Mouse (Mus musculus): ENCODE measurements around the gene Src. TPM values are rescaled to one million over a fixed set of nuclear protein-coding genes. Genes with fewer than 3 reads are reported as not detected.

The Src gene
- polyA plus RNA-seq, 1 experiment, result 82.0 TPM

DNA sequence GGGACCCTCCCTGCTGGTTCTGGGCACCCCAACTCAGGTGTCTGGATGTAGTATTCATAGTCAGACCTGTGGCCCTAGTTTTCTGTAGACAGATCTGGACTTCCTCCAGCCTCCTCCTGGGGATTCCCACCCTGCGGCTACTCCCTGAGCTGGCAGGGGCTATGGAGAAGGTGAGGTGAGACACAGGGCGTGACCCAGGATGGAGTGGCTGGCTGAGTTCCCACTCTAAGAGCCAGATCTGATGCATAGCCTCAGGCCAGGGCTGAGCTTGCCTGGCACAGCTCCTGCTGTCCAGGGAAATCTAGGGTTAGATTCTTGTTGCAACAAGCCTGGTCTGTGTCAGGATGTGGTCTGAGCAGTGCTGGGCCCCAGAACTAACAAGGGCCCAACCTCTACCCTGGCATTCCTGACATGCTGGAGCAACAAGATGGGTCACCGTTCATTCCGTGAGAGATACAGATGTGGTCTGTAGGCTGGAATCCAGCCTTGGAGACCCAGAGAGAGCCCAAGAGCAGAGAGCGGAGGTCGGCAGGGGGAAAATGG is 7.0 kb upstream of the Src start:
- no peak for DNase-seq (ENCODE audit: extremely low spot score in 1 of 2, low spot score in 1 of 2)

- DNase-seq (ENCODE audit: extremely low spot score in 1 of 2, low spot score in 1 of 2), result no peak
Measured at GRCm38 (mm10) chr2:157412497-157412896, 5.7 kb upstream of the Src start.

DNA sequence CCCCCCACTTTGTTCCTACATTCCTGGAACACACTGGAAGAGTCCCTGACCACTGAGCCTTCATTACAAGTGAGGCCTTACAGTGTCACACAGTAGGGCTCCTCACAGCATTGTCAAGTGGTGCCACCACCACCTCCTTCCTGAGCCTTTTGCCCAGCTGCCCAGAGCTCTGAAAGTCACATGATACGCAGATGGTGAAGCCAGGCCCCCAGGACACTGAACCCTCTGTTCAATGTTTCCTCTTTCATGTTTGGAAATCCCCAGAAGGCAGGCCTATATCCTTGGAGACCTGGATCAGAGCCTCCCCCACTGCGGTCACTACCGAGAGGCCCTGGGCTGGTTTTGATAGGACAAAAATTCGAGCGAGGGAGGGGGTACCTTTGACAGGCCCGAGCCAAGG is 1.0 kb upstream of the Src start:
- no peak for DNase-seq (ENCODE audit: extremely low spot score in 1 of 2, low spot score in 1 of 2)

- no peak for DNase-seq (ENCODE audit: extremely low spot score in 1 of 2, low spot score in 1 of 2)
Measured at GRCm38 (mm10) chr2:157418609-157419071, 396 bp downstream of the Src start.

- no peak for DNase-seq (ENCODE audit: extremely low spot score in 1 of 2, low spot score in 1 of 2)
Measured at GRCm38 (mm10) chr2:157419506-157419905, 1.3 kb downstream of the Src start.

- DNase-seq (ENCODE audit: extremely low spot score in 1 of 2, low spot score in 1 of 2), result no peak
Measured at GRCm38 (mm10) chr2:157420404-157420803, 2.2 kb downstream of the Src start.

- DNase-seq (ENCODE audit: extremely low spot score in 1 of 2, low spot score in 1 of 2), result no peak
Measured at GRCm38 (mm10) chr2:157422062-157422655, 3.9 kb downstream of the Src start.

DNA sequence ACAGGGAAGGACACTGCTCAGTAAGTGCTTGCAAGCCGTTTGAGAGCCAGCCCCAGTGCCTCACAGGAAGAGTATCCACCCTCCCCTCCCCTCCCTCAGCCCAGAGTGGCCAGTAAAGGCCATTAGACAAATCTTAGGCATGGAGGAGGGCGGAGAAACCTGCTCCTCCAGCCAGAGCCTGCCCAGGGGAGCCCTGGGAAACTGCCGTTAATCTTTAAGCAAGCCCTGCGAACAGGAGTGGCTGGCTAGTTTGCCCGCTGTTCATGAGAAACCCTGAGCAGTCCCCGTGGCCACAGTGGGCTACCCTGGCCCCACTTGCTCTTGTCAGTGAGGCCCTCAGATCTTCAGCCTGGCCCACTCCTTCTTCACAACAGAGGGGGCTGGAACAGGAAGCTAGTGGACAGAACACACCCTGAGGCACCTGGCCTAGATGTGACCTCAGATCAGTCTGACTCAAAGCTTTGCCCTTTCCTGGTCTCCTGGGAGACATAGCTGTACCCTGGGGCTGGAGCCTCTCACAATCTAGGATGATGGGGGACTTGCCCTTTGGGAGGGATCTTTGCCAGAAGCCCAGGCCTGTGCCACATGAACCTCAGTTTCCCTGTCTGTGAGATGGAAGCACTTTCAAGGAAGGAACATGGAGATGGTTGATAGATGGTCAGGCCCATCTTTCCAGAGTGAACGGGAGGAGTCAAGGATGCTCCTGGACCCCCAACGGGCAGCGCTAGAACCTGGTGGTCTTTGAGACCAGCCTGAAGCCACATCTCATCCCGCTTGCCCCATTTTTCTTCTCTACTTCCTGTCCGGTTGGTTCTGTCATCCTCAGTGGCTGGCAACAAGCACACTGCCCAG is 4.8 kb downstream of the Src start:
- no peak for DNase-seq (ENCODE audit: extremely low spot score in 1 of 2, low spot score in 1 of 2)

- no peak for DNase-seq (ENCODE audit: extremely low spot score in 1 of 2, low spot score in 1 of 2)
Measured at GRCm38 (mm10) chr2:157423706-157424125, 5.5 kb downstream of the Src start.

DNA sequence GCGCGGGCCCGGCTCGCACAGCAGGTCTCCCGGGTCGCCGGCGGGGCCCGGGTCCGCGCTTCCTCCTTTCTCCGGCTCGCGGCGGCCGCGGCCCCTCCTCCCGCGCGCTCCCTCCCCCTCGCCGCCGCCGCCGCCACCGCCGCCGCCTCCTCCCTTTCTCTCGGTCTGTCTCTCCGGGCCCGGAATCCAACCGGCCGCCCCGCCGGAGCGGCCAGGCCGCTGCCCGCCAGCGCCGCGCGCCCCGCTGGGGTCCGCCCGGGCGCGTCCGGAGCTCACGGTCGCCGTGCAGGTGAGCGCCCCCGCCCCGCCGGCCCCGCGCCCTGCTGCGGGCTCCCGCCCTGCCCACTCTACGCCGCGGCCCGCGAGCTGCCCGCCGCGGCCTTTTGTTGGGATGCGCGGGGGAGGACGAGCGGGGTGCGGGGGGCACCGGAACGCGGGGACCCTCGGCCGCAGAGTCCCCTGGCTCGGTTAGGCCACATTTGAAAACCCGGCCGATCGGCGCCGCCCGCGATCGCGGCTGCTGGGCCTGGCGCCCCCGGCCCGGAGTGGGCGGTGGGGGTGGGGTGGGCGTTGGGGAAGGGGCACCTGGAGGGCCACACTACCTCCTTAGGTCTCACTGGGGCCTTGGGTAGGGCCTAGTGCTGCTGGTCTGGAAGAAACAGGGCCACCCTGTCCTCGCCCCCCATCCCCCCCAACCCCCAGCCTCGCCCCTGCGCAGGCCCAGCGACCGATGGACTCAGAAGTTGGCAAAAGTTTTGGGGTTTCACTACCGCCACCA is 6.1 kb downstream of the Src start:
- DNase-seq (ENCODE audit: extremely low spot score in 1 of 2, low spot score in 1 of 2), result no peak

GRCm38 (mm10) chr2:157424904-157425642 is 6.8 kb downstream of the Src start:
- no peak for DNase-seq (ENCODE audit: extremely low spot score in 1 of 2, low spot score in 1 of 2)

GRCm38 (mm10) chr2:157425643-157425988 is 7.4 kb downstream of the Src start:
- DNase-seq (ENCODE audit: extremely low spot score in 1 of 2, low spot score in 1 of 2), result no peak

DNA sequence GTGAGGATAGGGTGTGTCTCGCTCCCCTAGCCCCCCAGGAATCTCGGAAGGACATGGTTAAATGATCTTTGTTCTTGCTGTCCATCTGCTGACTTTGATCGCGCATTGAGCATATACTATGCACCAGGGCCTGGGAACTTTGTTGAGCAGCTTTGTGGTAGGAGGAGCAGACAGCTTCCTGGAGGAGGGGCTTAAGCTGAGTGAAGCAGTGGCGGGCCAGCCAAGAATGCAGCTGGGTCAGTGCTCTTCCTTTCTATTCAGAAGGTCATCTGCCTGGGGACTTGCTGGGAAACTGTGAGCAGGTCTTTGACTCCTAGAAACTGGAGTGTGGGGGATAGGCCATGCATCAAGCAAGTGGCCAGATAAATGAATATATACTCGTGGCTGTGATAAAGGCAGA is 7.9 kb downstream of the Src start:
- no peak for DNase-seq (ENCODE audit: extremely low spot score in 1 of 2, low spot score in 1 of 2)

GRCm38 (mm10) chr2:157427164-157427563 is 8.9 kb downstream of the Src start:
- DNase-seq (ENCODE audit: extremely low spot score in 1 of 2, low spot score in 1 of 2), result no peak

DNA sequence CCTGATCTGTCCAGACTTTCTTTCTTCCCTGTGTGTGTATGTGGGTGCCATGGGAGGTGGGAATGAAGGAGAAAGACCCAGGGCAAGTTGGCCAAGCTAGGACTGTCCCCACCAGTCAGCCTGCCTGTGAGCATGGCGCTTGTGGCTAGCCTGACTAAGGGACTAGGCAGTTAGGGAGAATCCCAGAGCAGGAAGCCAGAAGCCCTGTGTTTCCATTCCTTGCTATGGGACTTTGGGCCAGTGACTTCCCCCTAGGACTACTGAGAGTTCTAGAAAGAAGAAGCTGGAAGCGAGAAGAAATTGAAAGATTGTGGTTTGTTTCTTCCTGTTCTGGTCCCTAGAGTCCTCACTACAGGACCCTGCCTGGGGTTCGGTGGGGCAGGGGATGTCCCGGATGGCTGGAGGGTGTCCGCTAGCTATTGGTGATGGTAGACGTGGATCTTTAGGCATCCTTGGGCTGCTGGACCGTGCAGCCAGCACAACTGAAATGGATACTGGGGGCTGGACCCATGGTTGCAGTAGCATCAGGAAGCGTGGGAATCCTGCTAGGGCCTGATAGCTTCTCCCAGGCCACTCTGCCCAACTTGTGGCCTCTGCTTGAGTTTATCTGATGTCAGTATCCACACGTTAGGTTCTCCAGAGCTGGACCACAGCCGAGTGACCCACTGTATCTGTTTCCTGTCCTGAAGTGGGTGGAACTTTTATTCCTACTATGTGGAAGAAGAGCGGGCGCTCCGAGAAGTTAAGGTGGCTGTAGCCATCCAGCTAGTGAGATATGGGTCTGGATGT is 10.3 kb downstream of the Src start:
- no peak for DNase-seq (ENCODE audit: extremely low spot score in 1 of 2, low spot score in 1 of 2)

DNA sequence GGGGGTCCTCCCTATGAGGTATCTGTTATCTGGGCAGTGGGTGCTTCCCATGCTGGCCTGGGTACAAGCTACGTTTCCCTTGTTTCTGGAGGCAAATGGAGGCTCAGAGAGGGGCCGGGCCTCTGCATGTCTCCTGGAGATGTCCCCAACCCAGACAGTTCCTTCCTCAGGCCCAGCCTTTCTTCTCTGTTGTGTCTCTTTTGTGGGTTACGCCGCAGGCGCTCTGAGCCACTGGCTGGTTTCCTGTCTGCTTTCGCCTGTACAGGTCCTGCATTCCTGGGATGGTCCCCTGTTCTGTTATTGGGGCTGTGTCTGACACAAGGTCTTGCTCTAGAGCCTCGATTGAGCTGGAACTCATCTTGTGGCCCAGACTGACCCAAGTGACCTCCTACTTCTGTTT is 11.5 kb downstream of the Src start:
- no peak for DNase-seq (ENCODE audit: extremely low spot score in 1 of 2, low spot score in 1 of 2)

DNA sequence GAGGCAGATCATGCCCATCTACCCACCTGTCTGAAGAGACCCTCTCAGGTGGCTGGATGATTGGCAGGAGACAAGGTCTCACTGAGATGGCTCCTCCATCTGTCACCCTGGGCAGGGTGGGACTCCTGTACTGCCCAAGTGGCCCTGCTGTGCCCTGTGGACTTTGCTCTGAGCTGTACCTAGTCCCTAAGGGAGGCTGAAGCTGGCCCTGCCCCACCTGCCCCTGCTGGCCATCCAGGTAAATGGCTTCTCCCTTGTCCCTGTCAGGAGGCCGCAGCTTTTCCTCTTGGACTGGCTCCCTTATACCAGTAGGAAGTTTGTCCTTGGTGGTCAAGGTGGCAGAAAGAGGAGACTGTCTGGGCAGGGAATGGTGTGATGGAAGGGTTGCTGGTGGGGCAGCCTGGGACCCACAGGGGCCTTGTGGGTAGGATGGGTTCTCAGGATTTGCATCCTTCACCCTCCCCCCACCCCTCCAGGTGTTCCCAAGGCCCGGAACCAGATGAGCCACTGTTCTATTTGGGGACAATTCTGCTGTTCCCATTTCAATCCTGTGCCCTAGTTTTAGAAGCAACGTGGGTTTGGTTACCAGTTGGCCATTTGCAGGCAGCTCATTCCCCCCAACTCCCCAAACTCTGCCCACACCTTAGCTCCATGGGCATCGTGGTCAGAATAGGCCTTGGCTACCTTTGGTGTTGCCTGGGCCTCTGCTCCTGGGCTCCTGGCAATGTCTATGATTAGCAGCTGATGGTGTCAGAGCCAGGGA is 12.6 kb downstream of the Src start:
- DNase-seq (ENCODE audit: extremely low spot score in 1 of 2, low spot score in 1 of 2), result peak; percentile 46 to 56

GRCm38 (mm10) chr2:157431912-157432311 is 13.7 kb downstream of the Src start:
- no peak for DNase-seq (ENCODE audit: extremely low spot score in 1 of 2, low spot score in 1 of 2)

- peak; percentile 48 to 66 for DNase-seq (ENCODE audit: extremely low spot score in 1 of 2, low spot score in 1 of 2)
Measured at GRCm38 (mm10) chr2:157432476-157432875, 14.2 kb downstream of the Src start.
